Mouse (Mus musculus) left cerebral cortex, adult 8-10 months (tissue): ENCODE results near the gene Tgfb1. TPM values are rescaled to one million over a fixed set of nuclear protein-coding genes. Genes with fewer than 3 reads are reported as not detected.

ENCODE experiments used
- DNase-seq, 2 experiments: peaks; one replicate each; pipeline ENCODE4 v3.0.0; 2022; ENCODE audit warnings: low spot score in 2 of 2
- total RNA-seq, 4 experiments: library from RNA; stranded (reverse); gene quantifications; 2 replicates each; pipeline ENCODE4 v1.2.4; 2022

Tgfb1 gene
- total RNA-seq, 4 experiments from 2014 or later = 6.1 to 19.9 (median 11.1) TPM

GRCm38 (mm10) chr7:25734991-25735390 is 48.2 kb downstream of the Tgfb1 start:
- no peak for DNase-seq

- DNase-seq = no peak
These were observed 50.1 kb downstream of the Tgfb1 start for GRCm38 (mm10) chr7:25736920-25737319.

- DNase-seq = no peak
These were observed 51.5 kb downstream of the Tgfb1 start for GRCm38 (mm10) chr7:25738277-25738676.

GRCm38 (mm10) chr7:25746844-25747243 is 60.0 kb downstream of the Tgfb1 start:
- DNase-seq = no peak

- DNase-seq = no peak
These were observed 66.3 kb downstream of the Tgfb1 start for GRCm38 (mm10) chr7:25753076-25753475.

GRCm38 (mm10) chr7:25753643-25754438 is 67.0 kb downstream of the Tgfb1 start:
- no peak for DNase-seq

GRCm38 (mm10) chr7:25754439-25754737 is 67.6 kb downstream of the Tgfb1 start:
- DNase-seq = no peak

Other genes with a start within 250 kb of the Tgfb1 start
- 1 to 10 TPM; 2.3 to 3.3 (median 2.8) TPM for gene Ceacam1, start 209.4 kb upstream of the Tgfb1 start, total RNA-seq
- under 1 TPM; 0.39 to 0.81 (median 0.64) TPM for gene Ceacam2, start 147.1 kb upstream of the Tgfb1 start, total RNA-seq
- not detected for gene Erich4, start 71.1 kb upstream of the Tgfb1 start, total RNA-seq
- 10 to 100 TPM; 53.2 to 58.0 (median 55.7) TPM for gene Dmac2, start 67.6 kb upstream of the Tgfb1 start, total RNA-seq
- gene B3gnt8, start 60.3 kb upstream of the Tgfb1 start, total RNA-seq = 1 to 10 TPM in 2 of 4 experiments, under 1 TPM in 2; 0.54 to 1.6 (median 0.89) TPM
- gene Bckdha, start 28.0 kb upstream of the Tgfb1 start, total RNA-seq = 10 to 100 TPM; 36.1 to 40.8 (median 39.4) TPM
- 10 to 100 TPM; 21.7 to 27.4 (median 26.7) TPM for gene Exosc5, start 27.8 kb upstream of the Tgfb1 start, total RNA-seq
- 10 to 100 TPM; 27.1 to 37.7 (median 34.1) TPM for gene Tmem91, start 11.8 kb upstream of the Tgfb1 start, total RNA-seq
- 10 to 100 TPM; 25.3 to 29.6 (median 28.6) TPM for gene B9d2, start 6.2 kb upstream of the Tgfb1 start, total RNA-seq
- gene Ccdc97, start 32.1 kb downstream of the Tgfb1 start, total RNA-seq = 10 to 100 TPM; 57.8 to 60.7 (median 58.4) TPM
- 100 to 1,000 TPM; 102 to 118 (median 109) TPM for gene Hnrnpul1, start 67.8 kb downstream of the Tgfb1 start, total RNA-seq
- gene Axl, start 101.7 kb downstream of the Tgfb1 start, total RNA-seq = 10 to 100 TPM; 37.9 to 58.3 (median 45.8) TPM
- gene Cyp2s1, start 129.9 kb downstream of the Tgfb1 start, total RNA-seq = 1 to 10 TPM; 4.3 to 5.1 (median 4.9) TPM
- under 1 TPM; 0.16 to 0.38 (median 0.24) TPM for gene Cyp2b10, start 210.6 kb downstream of the Tgfb1 start, total RNA-seq